Mouse (Mus musculus) heart, postnatal 0 days (tissue): ENCODE measurements around the gene Ttc39b. TPM values are rescaled to one million over a fixed set of nuclear protein-coding genes. Genes with fewer than 3 reads are reported as not detected.
A peak's percentile ranks its signal among the peaks of the same experiment; 100 is the strongest.

Experiments used
- ATAC-seq: fragments of 200-750 bp; cut with Nextera tagmentation; 2 replicates; pipeline ENCODE4 v1.8.0; 2017; ENCODE audit warnings: low read depth, moderate number of reproducible peaks, moderate library complexity; ENCODE audit not compliant: insufficient read depth
- DNase-seq: peaks from one replicate; pipeline ENCODE4 v3.0.0-alpha.2; 2016; ENCODE audit warnings: low spot score
- H3K27ac ChIP-seq: fragments of 300-500 bp; sonication (generic); 2 replicates; pipeline ENCODE4 v1.5.1; 2014; ENCODE audit warnings: low read depth, mild to moderate bottlenecking
- H3K27me3 ChIP-seq: fragments of 300-500 bp; sonication (generic); 2 replicates; pipeline ENCODE4 v1.6.1; 2014; ENCODE audit warnings: low read length, mixed read lengths; ENCODE audit not compliant: control insufficient read depth, insufficient read depth
- H3K36me3 ChIP-seq: fragments of 300-500 bp; sonication (generic); replicated peaks from 2 replicates; pipeline ENCODE4 v1.6.1; 2014; ENCODE audit warnings: low read length, mixed read lengths; ENCODE audit not compliant: control insufficient read depth, insufficient read depth
- H3K4me1 ChIP-seq: fragments of 300-500 bp; sonication (generic); 2 replicates; pipeline ENCODE4 v1.6.1; 2014; ENCODE audit warnings: antibody characterized with exemption; ENCODE audit not compliant: control insufficient read depth, insufficient read depth
- H3K4me2 ChIP-seq: fragments of 300-500 bp; sonication (generic); 2 replicates; pipeline ENCODE4 v1.6.1; 2014; ENCODE audit warnings: low read depth, mild to moderate bottlenecking, low read length, moderate library complexity
- H3K4me3 ChIP-seq: fragments of 300-500 bp; sonication (generic); 2 replicates; pipeline ENCODE4 v1.5.1; 2014; ENCODE audit warnings: low read depth, low read length
- H3K9ac ChIP-seq: fragments of 300-500 bp; sonication (generic); replicated peaks from 2 replicates; pipeline ENCODE4 v1.6.1; 2014; ENCODE audit warnings: low read depth, low read length, mixed read lengths
- H3K9me3 ChIP-seq: fragments of 300-500 bp; sonication (generic); replicated peaks from 2 replicates; pipeline ENCODE4 v1.6.1; 2016; ENCODE audit warnings: low read length; ENCODE audit not compliant: control insufficient read depth
- CTCF ChIP-seq: IDR thresholded peaks from 2 replicates; pipeline ENCODE4 v1.5.1; 2016; ENCODE audit warnings: antibody characterized with exemption, control low read depth, low read depth
- EP300 ChIP-seq: IDR thresholded peaks from 2 replicates; pipeline ENCODE4 v1.6.1; 2016; ENCODE audit warnings: antibody characterized with exemption, low read depth
- WGBS: fragments of 180-500 bp; shearing (Covaris S2); extraction: QIAGEN DNeasy Blood & Tissue Kit; methylation state at CpG from one replicate; pipeline ENCODE4 v1.1.7; 2014; 5-methylcytosine and 5-hydroxymethylcytosine counted together
- polyA plus RNA-seq: library from polyadenylated mRNA; unstranded; fragments of >200 nt; fragmentation: Nextera tagmentation; extraction: Ambion mirVana; gene quantifications from 2 replicates; pipeline ENCODE4 v1.2.1, GENCODE M21; 2015
- total RNA-seq: library from RNA; depleted of rRNA; stranded (reverse); fragments of >200 nt; gene quantifications from 2 replicates; pipeline ENCODE4 v1.2.3, GENCODE M21; 2014; ENCODE audit warnings: low replicate concordance; rRNA removed

Gene Ttc39b
- 2.9 and 4.3 TPM in 2 replicates for total RNA-seq
- 3.0 and 4.1 TPM in 2 replicates for polyA plus RNA-seq

DNA sequence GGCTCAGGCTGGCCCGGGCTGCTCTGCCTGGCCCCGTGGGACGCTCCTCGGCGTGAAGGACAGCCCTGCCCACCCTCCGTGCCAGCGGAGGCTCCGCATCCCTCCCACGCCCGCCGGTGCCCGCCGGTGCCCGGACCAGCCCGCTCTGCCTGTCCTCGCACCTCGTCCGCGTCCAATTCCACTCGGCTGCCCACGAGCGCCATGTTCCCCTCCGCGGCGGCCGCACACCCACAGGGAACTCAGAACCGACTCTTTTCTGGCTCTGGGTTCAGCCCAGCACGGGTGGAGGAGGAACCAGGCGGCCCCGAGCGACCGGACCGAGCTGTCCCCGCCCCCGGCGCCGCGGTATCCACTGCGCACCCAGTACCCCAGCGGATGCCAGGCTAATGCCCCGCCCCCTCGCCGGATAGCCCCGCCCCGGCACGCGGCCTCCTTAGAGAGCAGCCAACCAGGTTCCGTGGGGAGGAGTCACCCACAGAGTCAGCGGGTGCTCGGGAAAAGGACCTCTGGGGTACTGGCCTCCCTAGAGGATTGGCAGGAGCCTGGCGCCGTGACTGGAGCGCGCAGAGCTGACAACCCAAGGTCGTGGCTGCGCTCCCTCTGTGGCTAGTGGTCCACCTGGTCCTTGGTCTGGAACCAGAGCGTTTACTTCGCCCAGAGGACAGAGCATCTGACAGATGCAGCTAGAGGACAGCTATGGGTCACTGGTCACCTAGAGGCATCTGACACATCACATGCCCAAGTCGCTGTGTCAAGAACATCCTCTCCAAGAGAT is at the start of gene Ttc39b:
Ttc39b (minus strand) TSS at position 346 of the 775 bp plus-strand sequence.
- H3K36me3 ChIP-seq: no peaks in the 10 kb centered on the region
- H3K27me3 ChIP-seq: 0 out of 2 replicates have a peak, but pooled peaks cover 10% of the 10 kb centered on the region
- peak within 1 kb of the TSS; percentile 95 for H3K4me2 ChIP-seq
- H3K9ac ChIP-seq: peak within 1 kb of the TSS; percentile 52
- H3K4me3 ChIP-seq: peak within 1 kb of the TSS; percentile 78
- no peaks in the 10 kb centered on the region for H3K9me3 ChIP-seq
- WGBS: under 1% methylated on average over 59 of the region's 59 CpGs
- DNase-seq (peak; percentile 87), ATAC-seq (peak; percentile 96)
- peak within 1 kb of the TSS; percentile 59 for H3K27ac ChIP-seq
- no peak for TF ChIP-seq CTCF
- TF ChIP-seq EP300: no peak
- H3K4me1 ChIP-seq: peaks cover 7% of the 10 kb centered on the region

DNA sequence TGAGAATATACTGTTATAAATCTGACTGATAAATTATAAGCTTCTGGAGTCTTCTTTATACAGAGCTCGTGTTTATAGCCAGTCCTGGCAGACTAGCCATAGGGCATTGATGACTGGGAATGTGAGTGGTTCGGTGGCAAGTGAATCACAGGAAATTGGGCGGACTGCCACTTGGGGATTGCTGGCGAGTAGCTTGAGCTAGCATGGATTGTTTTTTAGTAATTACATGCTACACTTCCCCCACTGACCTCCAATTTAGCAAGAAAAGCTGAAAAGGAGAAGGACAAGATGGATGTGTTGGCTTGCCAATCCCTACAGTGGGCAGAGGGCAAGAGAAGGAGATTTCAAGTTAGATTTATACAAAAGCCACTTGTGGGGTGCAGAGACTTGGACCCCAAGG is 49.3 kb upstream of the Ttc39b start:
- Histone ChIP-seq H3K9me3 (no peaks in the 10 kb centered on the region), H3K27ac (no peak overlapping the region), H3K36me3 (no peaks in the 10 kb centered on the region), H3K27me3 (no peaks in the 10 kb centered on the region), H3K4me3 (no peak overlapping the region), H3K4me2 (no peak overlapping the region), H3K4me1 (no peaks in the 10 kb centered on the region), H3K9ac (no peak overlapping the region)
- DNase-seq: no peak
- WGBS: 58% methylated on average over 4 of the region's 4 CpGs
- no peak for ATAC-seq
- TF ChIP-seq EP300 (no peak), CTCF (no peak)

DNA sequence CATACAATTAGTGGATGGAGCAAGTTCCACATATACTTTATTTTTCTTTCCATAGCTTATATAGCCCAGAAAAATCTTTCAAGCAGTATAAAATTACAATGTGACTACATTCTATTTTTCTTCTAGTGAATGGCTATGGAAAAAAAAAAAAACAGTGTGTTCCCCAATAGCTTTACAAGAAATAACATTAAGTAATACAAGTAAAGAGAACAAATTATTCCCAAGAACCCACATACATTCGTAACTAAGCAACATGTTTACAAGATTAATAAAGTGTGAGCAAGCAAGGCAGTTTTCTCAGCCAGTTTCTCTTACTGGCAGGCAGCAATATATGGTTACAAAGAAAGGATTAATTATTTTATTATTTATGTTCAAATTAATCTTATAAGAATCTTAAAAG is 33.7 kb upstream of the Ttc39b start:
- no peak overlapping the region for H3K4me2 ChIP-seq
- H3K4me1 ChIP-seq: no peaks in the 10 kb centered on the region
- H3K27ac ChIP-seq: no peak overlapping the region
- ATAC-seq (no peak), DNase-seq (no peak)
- WGBS: 60% methylated on average over 1 of the region's 1 CpGs
- H3K9me3 ChIP-seq: peaks cover 14% of the 10 kb centered on the region; the same call in 1 of the 2 replicates
- no peaks in the 10 kb centered on the region for H3K36me3 ChIP-seq
- no peak overlapping the region for H3K9ac ChIP-seq
- TF ChIP-seq EP300 (no peak), CTCF (no peak)
- no peak overlapping the region for H3K4me3 ChIP-seq
- no peaks in the 10 kb centered on the region for H3K27me3 ChIP-seq

DNA sequence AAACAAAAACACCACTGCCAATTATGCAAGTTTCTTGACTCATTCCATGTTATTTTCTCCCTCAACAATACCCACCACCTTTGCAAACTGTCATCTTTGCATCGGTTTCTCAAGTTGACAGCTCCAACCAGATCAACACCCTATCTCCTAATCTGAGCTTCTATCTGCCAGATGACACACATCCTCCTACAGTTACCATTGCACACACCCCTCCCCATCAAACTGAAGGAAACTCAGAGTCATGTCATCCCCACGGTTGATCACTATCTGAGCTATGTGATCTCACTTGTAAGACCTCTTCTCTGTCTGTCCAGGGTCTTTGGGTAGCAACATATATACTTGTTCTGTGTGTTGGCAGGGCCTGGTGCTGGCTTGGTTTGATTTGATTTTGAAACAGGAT is 30.7 kb upstream of the Ttc39b start:
- H3K4me1 ChIP-seq: peaks cover 5% of the 10 kb centered on the region; the same call in 1 of the 2 replicates
- H3K27ac ChIP-seq: no peak overlapping the region
- peaks cover 6% of the 10 kb centered on the region; the same call in 1 of the 2 replicates for H3K9me3 ChIP-seq
- DNase-seq (no peak), ATAC-seq (no peak)
- no peak overlapping the region for H3K9ac ChIP-seq
- H3K36me3 ChIP-seq: no peaks in the 10 kb centered on the region
- WGBS: 88% methylated on average over 2 of the region's 2 CpGs
- H3K4me2 ChIP-seq: no peak overlapping the region
- H3K27me3 ChIP-seq: no peaks in the 10 kb centered on the region
- TF ChIP-seq CTCF (no peak), EP300 (no peak)
- no peak overlapping the region for H3K4me3 ChIP-seq

DNA sequence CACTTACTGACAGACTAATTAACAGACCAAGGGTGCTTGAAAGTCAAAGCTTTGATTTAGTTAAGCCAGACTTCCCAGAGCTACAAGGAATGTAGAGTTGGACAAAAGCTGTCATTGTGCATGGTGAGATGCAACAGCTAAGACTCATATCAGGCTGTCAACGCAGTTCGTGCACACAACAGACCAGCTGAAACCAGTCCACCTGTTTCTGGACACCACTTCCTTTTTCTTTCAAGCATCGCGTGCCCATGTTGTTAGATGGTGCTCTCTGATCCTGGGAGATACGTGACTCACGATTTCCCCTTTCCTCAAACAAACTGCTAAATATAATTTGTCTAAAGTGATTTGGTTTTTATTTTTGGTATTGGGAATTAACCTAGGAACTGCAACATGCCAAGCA is 29.9 kb upstream of the Ttc39b start:
- no peaks in the 10 kb centered on the region for H3K36me3 ChIP-seq
- 0 out of 2 replicates have a peak overlapping the region, but pooled peaks have one; percentile 2 for H3K27ac ChIP-seq
- no peak overlapping the region for H3K4me3 ChIP-seq
- WGBS: 16% methylated on average over 6 of the region's 6 CpGs
- no peak overlapping the region for H3K9ac ChIP-seq
- peak; percentile 79 for ATAC-seq
- no peak overlapping the region for H3K4me2 ChIP-seq
- no peak for TF ChIP-seq EP300
- TF ChIP-seq CTCF: no peak
- no peaks in the 10 kb centered on the region for H3K27me3 ChIP-seq
- H3K9me3 ChIP-seq: 0 out of 2 replicates have a peak, but pooled peaks cover 3% of the 10 kb centered on the region
- H3K4me1 ChIP-seq: peaks cover 5% of the 10 kb centered on the region; the same call in 1 of the 2 replicates
- DNase-seq: peak; percentile 34
